Mouse (Mus musculus): Measurements from ENCODE around the gene Olfr1404.
"Not testable (repeated sequence)": the region's sequence is repeated elsewhere in the genome, so short reads cannot be mapped to it uniquely, and the experiment has no call there.

Olfr1404 gene

DNA sequence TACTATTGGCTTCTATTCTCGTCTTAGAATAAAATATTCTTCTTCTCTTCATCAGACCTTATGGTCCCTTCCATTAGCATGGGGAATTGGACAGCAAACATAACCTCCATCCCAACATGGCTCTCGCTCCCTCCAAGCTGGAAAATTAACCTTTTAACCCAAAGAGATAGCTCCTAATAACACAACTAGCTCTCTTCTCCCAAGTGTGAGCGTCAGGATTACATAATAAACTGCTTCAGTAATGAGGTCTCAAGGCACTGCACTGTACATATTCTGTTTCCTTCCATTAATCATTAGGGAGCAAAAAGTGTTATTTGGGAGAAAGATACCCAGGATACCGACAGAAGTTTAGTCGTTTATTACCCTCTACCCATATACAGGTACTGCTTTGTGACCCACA lies at the start of gene Olfr1404:
TSS of gene Olfr1404 (plus strand) at position 301 of the 400 bp plus-strand sequence.
- no peak for ATAC-seq (ENCODE audit: low TSS enrichment)

DNA sequence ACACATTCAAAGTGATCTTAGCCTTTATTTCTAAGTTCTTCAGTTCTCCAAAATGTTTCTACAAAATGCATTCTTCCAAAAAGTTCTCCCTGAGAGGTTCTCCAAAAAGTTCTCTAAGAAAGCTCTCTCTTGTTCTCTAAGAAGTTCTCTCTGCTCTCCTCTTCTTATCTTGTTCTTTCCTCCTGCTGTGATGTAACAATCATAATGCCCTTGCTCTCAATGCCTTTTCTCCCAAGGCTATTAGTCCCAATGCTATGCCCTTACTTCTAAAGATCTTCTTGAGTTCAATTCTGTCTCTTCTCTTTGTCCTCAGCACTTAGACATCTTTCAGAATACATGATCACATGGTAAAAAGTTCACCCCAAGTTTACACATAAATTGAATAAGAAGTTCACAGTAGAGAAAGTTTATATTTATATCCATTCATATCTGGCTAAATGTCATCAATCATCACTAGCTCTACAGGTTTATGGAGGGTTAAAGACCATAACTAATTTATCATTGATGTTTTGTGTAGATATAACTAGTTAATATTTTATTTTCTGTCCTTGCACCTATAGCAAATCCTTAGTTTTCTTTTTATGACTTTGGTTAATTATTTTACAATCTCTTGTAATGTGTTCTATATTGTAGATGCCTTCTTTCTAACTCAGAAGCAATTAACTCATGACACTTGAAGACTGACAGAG lies 37.9 kb upstream of the Olfr1404 start:
- ATAC-seq (ENCODE audit: low TSS enrichment) = no peak

DNA sequence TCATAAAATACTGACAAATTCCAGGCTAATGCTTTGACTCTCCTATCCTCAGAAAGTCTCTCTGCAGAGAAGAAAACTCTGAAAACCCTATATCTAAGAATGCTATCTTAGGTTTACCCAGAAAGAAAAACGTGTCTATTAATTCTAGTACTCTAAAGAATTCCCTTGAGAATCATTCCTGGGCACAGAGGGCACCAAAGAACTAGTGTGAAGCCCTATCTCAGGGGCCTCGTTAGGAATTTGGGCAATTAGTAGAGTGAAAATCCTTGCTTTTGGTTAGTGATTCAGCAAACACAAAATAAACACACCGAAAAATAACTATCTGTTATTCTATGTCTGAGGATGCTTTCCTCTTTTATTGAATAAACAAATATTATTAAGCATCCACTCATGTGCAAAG lies 21.7 kb upstream of the Olfr1404 start, which contains the start of gene Olfr1406:
TSS of gene Olfr1406 (minus strand) at position 101 of the 400 bp plus-strand sequence.
- no peak for ATAC-seq (ENCODE audit: low TSS enrichment)

DNA sequence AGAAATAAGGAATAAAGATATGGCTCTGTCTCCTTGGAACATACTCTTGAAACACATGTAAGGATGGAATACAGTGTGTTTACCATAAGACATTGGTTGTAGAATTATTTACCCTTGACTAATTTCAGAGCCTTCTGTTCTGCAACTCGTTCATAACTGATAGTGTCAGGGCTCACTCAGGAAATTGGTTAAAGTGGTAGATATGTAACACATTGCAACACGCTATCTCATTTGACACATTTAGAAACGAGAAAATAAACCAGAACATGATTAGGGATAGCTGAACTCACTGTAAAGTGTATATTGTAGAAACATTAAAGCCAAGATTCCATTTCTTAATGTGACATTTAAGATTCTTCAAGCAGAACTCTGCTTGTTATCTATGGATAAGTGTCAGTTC lies 20.1 kb upstream of the Olfr1404 start:
- no peak for ATAC-seq (ENCODE audit: low TSS enrichment)

DNA sequence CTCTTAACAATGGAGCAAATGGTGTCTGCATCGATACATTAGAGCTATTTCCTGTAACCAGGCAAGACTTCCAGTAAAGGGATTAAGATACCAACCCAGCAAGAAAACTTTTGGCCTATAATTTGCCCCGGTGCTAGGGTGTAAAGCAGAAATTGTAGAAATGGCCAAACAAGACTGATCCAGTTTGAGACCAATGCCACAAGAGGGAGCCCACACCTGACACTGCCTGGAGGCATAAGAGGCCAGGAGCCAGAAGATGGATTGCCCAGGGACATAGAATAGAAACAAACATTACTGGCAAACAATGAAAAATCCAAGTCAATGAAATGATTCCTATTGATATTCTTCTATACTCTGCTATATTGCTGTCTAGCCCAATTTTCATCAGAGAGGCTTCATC lies 15.8 kb upstream of the Olfr1404 start:
- ATAC-seq (ENCODE audit: low TSS enrichment) = no peak

DNA sequence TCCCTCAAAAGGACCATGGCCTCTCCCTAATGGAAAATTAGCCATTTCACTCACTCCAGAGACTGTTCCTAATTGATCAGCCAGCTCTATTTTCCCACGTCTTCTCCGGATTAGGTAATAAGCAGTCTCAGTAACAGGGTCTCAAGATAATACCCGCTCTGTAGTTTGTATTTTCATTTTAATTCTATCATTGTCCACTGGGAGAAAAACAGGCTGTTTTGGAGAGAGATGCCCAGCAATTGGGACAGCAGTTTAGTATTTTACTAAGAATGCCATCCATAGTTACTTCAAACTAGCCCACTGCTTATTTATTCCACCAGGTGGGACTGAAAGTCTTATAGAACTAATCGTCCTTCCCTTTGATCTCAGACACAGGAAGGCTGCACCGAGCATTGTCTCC lies 14.7 kb upstream of the Olfr1404 start, which contains the start of gene Olfr218:
TSS of gene Olfr218 (plus strand) at position 301 of the 400 bp plus-strand sequence.
- ATAC-seq (ENCODE audit: low TSS enrichment) = no peak

DNA sequence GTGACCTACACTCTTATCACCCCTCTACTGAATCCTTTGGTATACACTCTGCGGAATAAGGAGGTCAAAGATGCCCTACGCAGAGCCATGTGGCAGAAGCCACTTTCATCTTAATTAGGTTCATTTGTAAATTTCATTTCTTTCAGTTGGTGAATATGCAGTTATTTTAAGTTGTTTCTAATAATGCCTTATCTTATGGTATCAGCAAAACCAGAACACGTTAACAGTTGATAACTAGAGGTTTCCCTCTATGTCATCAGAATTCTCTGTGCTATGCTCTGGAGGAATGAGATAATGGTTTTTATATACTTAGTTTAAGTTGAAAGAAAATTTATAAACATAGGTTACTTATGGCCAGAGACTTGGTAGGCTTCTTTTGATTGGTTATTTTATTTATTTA lies 4.3 kb downstream of the Olfr1404 start:
- ATAC-seq (ENCODE audit: low TSS enrichment) = no peak

DNA sequence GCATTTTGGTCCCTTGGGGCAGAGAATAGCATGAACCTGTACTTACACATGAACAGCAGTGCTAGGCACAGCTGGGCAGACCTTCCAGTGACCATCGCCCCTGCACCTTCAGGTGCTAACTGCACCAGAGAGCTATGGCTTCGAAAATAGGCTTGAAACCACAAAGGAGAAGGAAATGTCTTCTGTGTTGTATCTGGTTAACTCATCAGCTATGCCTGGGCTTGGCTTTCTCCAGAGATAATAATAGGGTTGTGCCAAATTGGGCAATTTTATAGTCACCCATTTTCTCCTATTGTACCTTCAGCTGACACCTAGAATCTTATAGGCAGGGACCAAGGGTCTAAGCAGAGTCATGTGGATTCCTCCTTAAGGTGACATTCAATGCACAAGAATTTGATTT lies 14.9 kb downstream of the Olfr1404 start, which contains the start of gene Fcer1a:
TSS of gene Fcer1a (minus strand) at position 134 of the 400 bp plus-strand sequence.
- ATAC-seq (ENCODE audit: low TSS enrichment) = no peak

DNA sequence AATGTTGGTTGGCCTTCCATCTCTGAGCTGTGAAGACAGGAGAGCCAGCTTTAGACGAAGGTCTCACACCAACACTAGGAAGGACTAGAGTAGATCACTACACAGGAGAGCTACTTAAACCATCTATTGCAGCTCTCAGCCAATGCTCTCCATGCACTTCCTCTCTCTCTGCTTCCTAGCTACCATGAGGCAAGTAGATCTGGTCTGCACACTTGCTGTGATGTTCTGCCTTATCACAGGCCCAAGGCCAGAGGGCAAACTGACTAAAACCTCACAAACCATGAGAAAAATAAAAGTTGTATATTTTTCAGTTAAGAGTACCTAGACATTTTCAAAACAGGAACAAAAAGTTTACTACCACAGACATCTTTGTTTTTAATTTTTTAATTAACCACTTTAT lies 24.8 kb downstream of the Olfr1404 start:
- ATAC-seq (ENCODE audit: low TSS enrichment) = not testable (repeated sequence)

DNA sequence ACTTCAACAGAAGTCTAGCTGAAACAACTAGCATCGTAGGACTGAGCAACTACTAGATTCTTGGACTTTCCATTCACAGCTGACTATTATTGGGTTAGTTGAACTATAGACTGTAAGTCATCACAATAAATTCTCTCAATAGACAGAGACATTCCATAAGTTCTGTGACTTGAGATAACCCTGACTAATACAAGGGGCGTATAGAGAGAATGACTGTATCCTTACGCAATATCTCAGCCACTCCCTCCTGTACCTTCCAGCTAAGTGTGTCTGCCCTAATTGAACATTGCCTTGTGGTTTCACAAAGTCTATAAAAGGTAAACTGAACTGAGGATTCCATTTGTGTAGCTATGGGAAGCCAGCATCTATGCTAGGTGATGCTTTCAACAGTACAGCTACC lies 37.7 kb downstream of the Olfr1404 start:
- no peak for ATAC-seq (ENCODE audit: low TSS enrichment)

DNA sequence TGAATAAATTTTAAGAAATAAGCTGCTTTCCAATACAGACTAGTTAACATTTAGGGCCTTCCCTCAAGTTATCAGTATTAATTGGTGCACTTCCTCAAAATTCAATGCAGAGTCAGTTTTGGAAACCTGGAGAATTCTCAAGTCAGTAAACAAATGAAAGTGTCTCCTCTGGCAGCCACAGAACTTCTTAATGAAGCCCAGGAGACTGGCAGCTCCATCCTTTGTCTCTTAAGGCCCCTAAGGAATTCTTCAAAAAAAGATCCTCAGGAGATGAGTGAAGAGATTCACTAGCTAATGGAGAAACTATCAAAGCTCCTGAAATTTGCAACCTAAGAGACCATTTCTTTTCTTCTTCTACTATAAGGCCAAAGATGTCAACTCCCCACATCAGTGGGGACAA lies 53.5 kb downstream of the Olfr1404 start, which contains the start of gene Olfr418:
TSS of gene Olfr418 (plus strand) at position 301 of the 400 bp plus-strand sequence.
- ATAC-seq (ENCODE audit: low TSS enrichment) = no peak
